Mouse (Mus musculus) liver, embryonic 16.5 days (tissue): Measurements from ENCODE around the gene Igtp. TPM values are rescaled to one million over a fixed set of nuclear protein-coding genes. Genes with fewer than 3 reads are reported as not detected.
A peak's percentile ranks its signal among the peaks of the same experiment; 100 is the strongest.
"Not testable (repeated sequence)": the region's sequence is repeated elsewhere in the genome, so short reads cannot be mapped to it uniquely, and the experiment has no call there.

Source experiments
- ATAC-seq: fragments of 200-750 bp; cut with Nextera tagmentation; 2 replicates; pipeline ENCODE4 v1.8.0; 2017; ENCODE audit warnings: low read depth, mild to moderate bottlenecking, moderate number of reproducible peaks, moderate library complexity
- H3K27ac ChIP-seq: fragments of 300-500 bp; sonication (generic); 2 replicates; pipeline ENCODE4 v1.5.1; 2014; ENCODE audit warnings: mild to moderate bottlenecking, low read length
- H3K27me3 ChIP-seq: fragments of 300-500 bp; sonication (generic); 2 replicates; pipeline ENCODE4 v1.6.1; 2014; ENCODE audit warnings: low read depth, low read length, mixed read lengths; ENCODE audit not compliant: control insufficient read depth, insufficient read depth
- H3K36me3 ChIP-seq: fragments of 300-500 bp; sonication (generic); 2 replicates; pipeline ENCODE4 v1.6.1; 2014; ENCODE audit warnings: mild to moderate bottlenecking; ENCODE audit not compliant: control insufficient read depth, insufficient read depth
- H3K4me1 ChIP-seq: fragments of 300-500 bp; sonication (generic); 2 replicates; pipeline ENCODE4 v1.6.1; 2014; ENCODE audit warnings: low read depth, low read length, mixed read lengths; ENCODE audit not compliant: control insufficient read depth
- H3K4me2 ChIP-seq: fragments of 300-500 bp; sonication (generic); 2 replicates; pipeline ENCODE4 v1.6.1; 2014; ENCODE audit warnings: low read depth, low read length, mixed read lengths
- H3K4me3 ChIP-seq: fragments of 300-500 bp; sonication (generic); 2 replicates; pipeline ENCODE4 v1.5.1; 2014; ENCODE audit warnings: low read depth, mild to moderate bottlenecking, low read length
- H3K9ac ChIP-seq: fragments of 300-500 bp; sonication (generic); 2 replicates; pipeline ENCODE4 v1.6.1; 2014; ENCODE audit warnings: low read depth, low read length
- H3K9me3 ChIP-seq: fragments of 300-500 bp; sonication (generic); replicated peaks from 2 replicates; pipeline ENCODE4 v1.6.1; 2016; ENCODE audit warnings: low read length; ENCODE audit not compliant: control insufficient read depth
- WGBS: fragments of 180-500 bp; shearing (Covaris S2); extraction: QIAGEN DNeasy Blood & Tissue Kit; methylation state at CpG from one replicate; pipeline ENCODE4 v1.1.7; 2014; ENCODE audit not compliant: insufficient replicate concordance; 5-methylcytosine and 5-hydroxymethylcytosine counted together
- polyA plus RNA-seq: library from polyadenylated mRNA; unstranded; fragments of >200 nt; fragmentation: Nextera tagmentation; extraction: Ambion mirVana; gene quantifications from 2 replicates; pipeline ENCODE4 v1.2.1, GENCODE M21; 2015

The Igtp gene
- polyA plus RNA-seq, 1 experiment from 2014 or later, result 9.6 TPM

DNA sequence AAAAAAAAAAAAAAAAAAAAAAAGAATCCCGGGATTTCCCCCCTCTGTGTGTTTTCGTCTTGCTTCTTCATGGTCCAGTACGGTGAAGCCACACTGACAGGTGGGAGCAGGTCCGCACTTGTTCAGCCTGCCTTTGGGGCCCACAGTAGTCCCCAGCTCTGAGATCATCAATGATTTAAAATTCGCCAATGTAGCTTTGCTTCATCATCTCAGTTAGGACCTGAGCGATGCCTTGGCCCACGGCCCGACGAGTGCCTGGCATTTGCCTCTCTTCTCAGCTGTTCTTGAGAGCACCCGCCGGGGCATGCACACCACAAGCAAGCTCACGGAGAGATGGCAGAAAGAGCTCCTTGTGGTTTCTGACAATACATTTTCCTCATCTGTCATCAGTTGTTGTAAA, 1.7 kb downstream of the Igtp start:
- H3K4me2 ChIP-seq, result no peak overlapping the region
- H3K9me3 ChIP-seq, result no peaks in the 10 kb centered on the region
- H3K36me3 ChIP-seq, result no peaks in the 10 kb centered on the region
- ATAC-seq, result no peak
- no peaks in the 10 kb centered on the region for H3K27me3 ChIP-seq
- H3K27ac ChIP-seq, result no peak overlapping the region
- 82% methylated on average over 12 of the region's 12 CpGs for WGBS
- H3K4me3 ChIP-seq, result no peak overlapping the region
- H3K4me1 ChIP-seq, result peaks cover 8% of the 10 kb centered on the region; the same call in 1 of the 2 replicates
- no peak overlapping the region for H3K9ac ChIP-seq

DNA sequence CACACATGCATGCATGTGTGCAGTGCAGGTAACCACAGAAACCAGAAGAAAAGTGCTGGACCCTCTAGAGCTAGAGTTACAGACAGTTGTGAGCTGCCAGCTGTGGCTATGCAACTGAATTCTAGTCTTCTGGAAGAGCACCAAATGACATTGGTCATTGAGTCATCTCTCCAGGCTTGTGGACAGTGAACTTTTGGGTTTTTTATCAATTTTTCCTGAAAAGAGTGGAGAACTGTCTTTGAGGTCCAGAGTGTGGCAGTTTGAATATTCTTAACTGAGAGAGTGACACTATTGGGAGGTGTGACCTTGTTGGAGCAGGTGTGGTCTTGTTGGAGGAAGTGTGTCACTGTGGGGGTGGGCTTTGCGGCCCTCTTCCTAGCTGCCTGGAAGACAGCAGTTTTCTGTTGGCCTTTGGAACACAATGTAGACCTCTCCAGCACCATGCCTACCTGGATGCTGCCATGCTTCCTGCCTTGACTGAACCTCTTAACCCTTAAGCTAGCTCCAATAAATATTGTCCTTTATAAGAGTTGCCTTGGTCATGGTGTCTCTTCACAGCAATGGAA, 11.0 kb downstream of the Igtp start:
- Histone ChIP-seq H3K27me3 (no peaks in the 10 kb centered on the region), H3K4me1 (peaks cover 23% of the 10 kb centered on the region), H3K4me2 (no peak overlapping the region), H3K9me3 (no peaks in the 10 kb centered on the region), H3K36me3 (no peaks in the 10 kb centered on the region), H3K4me3 (no peak overlapping the region), H3K27ac (no peak overlapping the region), H3K9ac (no peak overlapping the region)
- WGBS, result 57% methylated on average over 1 of the region's 1 CpGs
- ATAC-seq, result no peak

DNA sequence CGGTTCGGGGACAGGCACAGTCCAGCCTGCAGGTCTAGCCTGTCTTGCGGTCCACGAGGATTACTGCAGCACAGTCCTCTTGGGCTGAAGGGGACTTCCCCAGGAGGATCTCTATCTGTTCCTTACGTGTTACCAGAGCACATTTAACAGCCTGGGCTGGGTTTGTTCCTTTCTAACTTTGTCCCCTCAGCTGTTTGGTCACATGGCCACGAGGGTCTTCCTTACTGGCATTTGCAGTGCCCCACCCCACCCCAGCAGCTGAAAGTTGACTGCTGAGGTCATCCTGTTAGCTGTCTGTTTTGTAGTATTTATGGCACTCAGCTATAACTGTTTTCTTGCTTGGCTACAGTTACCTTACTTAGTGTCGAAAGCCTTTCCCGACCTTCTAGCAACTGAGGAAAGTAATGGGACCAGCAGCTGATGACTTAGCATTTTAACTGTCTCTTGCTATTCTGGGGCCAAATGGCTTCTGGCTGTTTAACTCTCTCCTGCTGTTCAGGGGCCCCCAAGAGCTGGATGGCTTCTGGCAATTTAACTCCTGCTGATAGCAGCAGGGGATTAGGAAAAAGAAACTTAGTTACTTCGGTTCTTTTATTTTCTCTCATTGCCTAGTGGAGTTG, 11.8 kb downstream of the Igtp start:
- Histone ChIP-seq H3K9me3 (no peaks in the 10 kb centered on the region), H3K9ac (peak overlapping the region; percentile 18; the same call in 1 of the 2 replicates), H3K4me3 (no peak overlapping the region), H3K36me3 (no peaks in the 10 kb centered on the region), H3K4me2 (no peak overlapping the region), H3K27ac (peak overlapping the region; percentile 48; the same call in 1 of the 2 replicates), H3K4me1 (peaks cover 23% of the 10 kb centered on the region), H3K27me3 (no peaks in the 10 kb centered on the region)
- WGBS, result 25% methylated on average over 9 of the region's 9 CpGs
- ATAC-seq, result no peak

DNA sequence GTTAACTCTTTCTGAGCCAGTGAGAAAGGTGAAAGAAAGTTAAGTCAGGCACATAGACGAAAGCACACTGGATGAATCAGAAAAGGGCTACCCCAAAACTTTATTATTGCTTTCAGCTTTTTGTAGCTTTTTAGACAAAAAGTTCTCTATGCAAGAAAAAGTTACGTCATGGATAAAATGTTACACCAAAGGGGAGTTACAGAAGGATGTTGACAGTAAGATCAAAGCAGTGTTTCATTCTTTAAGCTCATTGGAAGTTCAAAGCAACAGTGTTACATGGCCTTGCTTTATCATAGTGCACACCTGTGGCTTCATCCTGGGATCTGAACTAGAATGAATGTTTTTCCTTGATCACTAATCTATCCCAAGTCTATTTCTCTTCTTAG, 12.3 kb downstream of the Igtp start:
- Histone ChIP-seq H3K27ac (peak overlapping the region; percentile 48; the same call in 1 of the 2 replicates), H3K4me3 (no peak overlapping the region), H3K36me3 (no peaks in the 10 kb centered on the region), H3K9me3 (no peaks in the 10 kb centered on the region), H3K4me2 (no peak overlapping the region), H3K9ac (peak overlapping the region; percentile 18; the same call in 1 of the 2 replicates), H3K4me1 (peaks cover 23% of the 10 kb centered on the region), H3K27me3 (no peaks in the 10 kb centered on the region)
- 33% methylated on average over 2 of the region's 2 CpGs for WGBS
- no peak for ATAC-seq

DNA sequence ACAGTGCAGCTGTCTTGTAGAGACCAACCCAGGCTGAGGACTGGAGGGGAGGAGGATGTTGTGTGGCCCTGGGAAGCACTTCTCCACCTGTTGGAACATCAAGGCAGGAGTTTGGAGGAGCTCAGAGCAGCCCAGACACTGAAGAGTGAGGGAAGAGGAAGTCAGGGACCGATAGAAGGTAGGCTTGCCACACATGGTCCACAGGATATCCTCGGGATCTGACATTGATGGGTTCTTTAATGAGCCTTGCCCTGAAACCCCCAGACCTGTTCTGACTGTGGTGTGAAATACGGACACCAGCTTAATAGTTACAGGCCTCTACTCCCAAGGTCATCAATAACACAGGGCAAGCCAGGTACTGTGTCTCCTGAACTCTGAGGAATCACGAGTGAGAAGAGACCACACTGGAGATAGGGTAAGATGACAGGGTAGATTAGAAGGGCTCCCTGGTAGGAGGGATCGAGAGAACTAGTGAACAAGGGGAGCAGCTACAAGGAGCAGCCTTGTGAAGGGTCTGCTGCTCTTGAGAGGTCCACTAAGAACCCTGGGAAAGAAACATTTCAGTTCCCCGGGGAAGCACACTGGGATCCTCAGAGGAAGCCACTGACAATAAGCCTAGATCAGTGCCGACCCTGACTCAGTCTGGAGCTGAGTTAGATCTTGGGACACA, 14.5 kb downstream of the Igtp start:
- Histone ChIP-seq H3K4me2 (peak overlapping the region; percentile 67), H3K4me1 (peaks cover 24% of the 10 kb centered on the region), H3K27me3 (no peaks in the 10 kb centered on the region), H3K9ac (peak overlapping the region; percentile 79), H3K9me3 (no peaks in the 10 kb centered on the region), H3K36me3 (no peaks in the 10 kb centered on the region), H3K27ac (peak overlapping the region; percentile 87), H3K4me3 (peak overlapping the region; percentile 76)
- 36% methylated on average over 7 of the region's 7 CpGs for WGBS
- no peak for ATAC-seq

DNA sequence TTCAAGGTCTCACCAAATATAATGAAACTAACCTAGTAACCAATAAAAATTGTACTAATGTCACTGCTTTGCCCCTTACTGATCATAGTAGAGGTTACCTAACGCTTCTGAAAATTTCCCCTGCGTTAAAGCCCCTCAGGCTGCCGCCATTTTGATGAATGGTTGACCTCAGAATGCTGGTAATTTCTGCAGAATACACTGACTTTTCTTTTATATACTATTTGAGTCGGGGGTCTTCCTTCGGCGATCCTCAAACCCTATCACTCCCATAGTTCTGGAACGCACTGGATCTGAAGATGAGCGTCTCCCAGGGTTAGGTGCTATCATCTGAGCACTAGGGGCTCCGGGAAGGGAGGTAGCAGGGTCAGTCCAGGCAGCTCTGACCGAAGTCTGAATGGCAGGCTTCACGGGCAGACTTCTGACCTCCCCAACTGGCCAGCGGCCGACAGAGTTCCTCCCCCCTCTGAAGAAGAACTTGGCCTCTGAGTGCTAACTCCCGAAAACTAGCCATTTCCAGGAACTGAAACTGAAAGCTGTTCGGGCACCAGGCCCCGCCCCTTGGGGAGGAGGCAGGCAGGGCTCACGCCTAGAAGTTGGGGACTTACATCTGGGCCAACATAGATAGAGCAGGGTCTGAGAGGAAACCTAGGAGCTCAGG, 15.2 kb downstream of the Igtp start:
- Histone ChIP-seq H3K9me3 (no peaks in the 10 kb centered on the region), H3K36me3 (no peaks in the 10 kb centered on the region), H3K9ac (peak overlapping the region; percentile 79), H3K4me1 (peaks cover 26% of the 10 kb centered on the region), H3K4me2 (peak overlapping the region; percentile 67), H3K27me3 (no peaks in the 10 kb centered on the region), H3K4me3 (peak overlapping the region; percentile 76), H3K27ac (peak overlapping the region; percentile 87)
- 16% methylated on average over 17 of the region's 17 CpGs for WGBS
- ATAC-seq, result peak; percentile 93

DNA sequence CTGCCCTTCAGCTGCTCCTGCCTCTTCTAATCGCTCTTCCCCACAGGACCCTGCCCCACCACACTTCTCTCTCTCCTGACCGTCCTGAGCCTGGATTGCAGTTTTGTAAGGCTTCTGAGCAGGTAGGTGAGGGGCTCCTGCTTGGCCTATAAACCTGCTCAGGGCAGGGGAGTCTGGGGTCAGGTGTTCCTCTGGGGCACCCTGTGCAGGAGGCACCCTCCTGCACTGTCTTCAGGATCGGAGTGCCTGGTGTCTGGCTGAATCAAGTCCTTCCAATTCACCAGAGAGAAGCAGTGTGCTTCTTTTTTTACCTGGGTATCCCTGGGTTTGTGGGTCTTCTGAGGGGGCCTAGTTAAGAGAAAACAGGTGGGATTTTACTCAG, 15.7 kb downstream of the Igtp start:
- H3K4me1 ChIP-seq, result peaks cover 26% of the 10 kb centered on the region
- H3K27ac ChIP-seq, result peak overlapping the region; percentile 40; the same call in 1 of the 2 replicates
- H3K36me3 ChIP-seq, H3K27me3 ChIP-seq, H3K9me3 ChIP-seq, ATAC-seq: not testable (repeated sequence)
- 4% methylated on average over 2 of the region's 3 CpGs for WGBS
- peak overlapping the region; percentile 76 for H3K4me3 ChIP-seq
- peak overlapping the region; percentile 43; the same call in 1 of the 2 replicates for H3K9ac ChIP-seq
- H3K4me2 ChIP-seq, result peak overlapping the region; percentile 67

DNA sequence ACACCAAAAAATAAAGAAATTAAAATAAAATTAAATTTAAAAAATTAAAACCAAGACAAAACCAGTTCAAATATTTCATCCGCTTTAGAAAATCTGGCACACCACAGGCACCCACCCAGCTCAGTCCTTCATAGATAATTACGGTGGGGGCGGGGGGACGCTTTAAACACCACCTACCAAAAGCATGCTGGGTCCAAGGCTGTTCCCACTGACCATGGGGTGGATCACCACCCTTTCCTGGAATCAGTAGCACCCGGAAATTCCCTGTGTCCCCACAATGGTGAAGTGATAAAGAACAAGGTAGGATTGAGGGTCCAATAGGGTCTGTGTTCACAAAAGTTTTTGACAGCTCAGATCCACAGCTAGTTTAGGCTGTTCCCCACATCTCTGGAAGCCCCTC, 16.5 kb downstream of the Igtp start:
- Histone ChIP-seq H3K27ac (no peak overlapping the region), H3K4me3 (peak overlapping the region; percentile 33; the same call in 1 of the 2 replicates), H3K9me3 (no peaks in the 10 kb centered on the region), H3K4me2 (peak overlapping the region; percentile 67), H3K4me1 (peaks cover 25% of the 10 kb centered on the region), H3K27me3 (no peaks in the 10 kb centered on the region), H3K9ac (peak overlapping the region; percentile 8; the same call in 1 of the 2 replicates), H3K36me3 (no peaks in the 10 kb centered on the region)
- 63% methylated on average over 5 of the region's 5 CpGs for WGBS
- no peak for ATAC-seq
